Mouse (Mus musculus) bone marrow, adult 2 months (tissue): Measurements from ENCODE around the gene C9.

Experiments used
- CTCF ChIP-seq: fragments of 200-500 bp; IDR thresholded peaks from 2 replicates; pipeline ENCODE4 v1.5.1; 2011; ENCODE audit warnings: low read length, control low read depth; ENCODE audit not compliant: control insufficient read depth, insufficient read depth
- POLR2A ChIP-seq: fragments of 200-500 bp; IDR thresholded peaks from 2 replicates; pipeline ENCODE4 v1.6.1; 2011; ENCODE audit warnings: low read depth, mild to moderate bottlenecking, control low read depth, low read length, borderline replicate concordance; ENCODE audit not compliant: control insufficient read depth

DNA sequence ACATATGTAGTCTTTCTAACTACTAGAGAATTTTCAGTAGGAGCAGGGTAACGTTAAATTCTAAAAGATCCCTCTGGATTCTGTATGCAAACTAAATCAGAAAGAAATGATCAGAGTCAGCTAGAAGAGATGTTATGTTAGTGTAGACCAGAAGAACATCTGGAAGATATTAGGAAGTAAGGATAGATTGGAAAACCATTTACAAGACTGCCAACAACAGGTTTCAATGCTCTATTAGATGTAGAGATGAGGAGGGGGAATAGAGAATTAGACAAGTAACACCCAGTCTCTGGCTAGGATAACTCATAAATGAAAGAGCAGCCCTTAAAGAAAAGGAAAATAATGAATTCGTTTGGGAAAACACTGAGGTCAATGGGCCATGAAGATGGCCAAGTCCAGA lies 9.3 kb downstream of the C9 start:
- TF ChIP-seq CTCF (no peak), POLR2A (no peak)
